Comparison of ENCODE assay signal across 7 mouse cellular contexts in genomic region chr16:10570708-10571107, GRCm38 (mm10).
DNase-seq lines count a peak whose midpoint lies in the region.

No protein-coding gene starts in this region.

- DNase-seq in right cerebral cortex, adult 2 months (ENCODE audit: low spot score in 2 of 2), result peak; percentile 70 to 74
- no peak for DNase-seq in right cerebral cortex, postnatal 25 days
- peak; percentile 74 for DNase-seq in cerebellum, adult 9-10 months
- DNase-seq in kidney, postnatal 14 days, result peak; percentile 68
- DNase-seq in ovary, postnatal 14 days (ENCODE audit: low spot score), result peak; percentile 45
- DNase-seq in neural tube, embryonic 10.5 days (ENCODE audit: extremely low spot score, low spot score), result no peak
- DNase-seq in embryo, embryonic 10 days (ENCODE audit: low spot score), result no peak

Comparison
In these comparisons a context has a peak if more than half of its experiments do, and no peak if none do; other contexts are left out.
1. DNase-seq: peak in right cerebral cortex, adult 2 months (2 of 2), cerebellum, adult 9-10 months (single experiment), kidney, postnatal 14 days (single experiment) and ovary, postnatal 14 days (single experiment); none in right cerebral cortex, postnatal 25 days (single experiment), neural tube, embryonic 10.5 days (single experiment) and embryo, embryonic 10 days (single experiment).